Mouse (Mus musculus) CH12.LX (cell line): Measurements from ENCODE around the gene Fau. TPM values are rescaled to one million over a fixed set of nuclear protein-coding genes. Genes with fewer than 3 reads are reported as not detected.

Source experiments
- DNase-seq: peaks from one replicate; pipeline ENCODE4 v3.0.0-alpha.2; 2013; ENCODE audit errors: extremely low read depth
- H3K27ac ChIP-seq: 2 replicates; pipeline ENCODE4 v1.5.1; 2012; ENCODE audit warnings: low read depth, mild to moderate bottlenecking, control low read depth, moderate library complexity; ENCODE audit not compliant: insufficient read depth
- H3K27me3 ChIP-seq: replicated peaks from 2 replicates; pipeline ENCODE3; 2012; ENCODE audit warnings: inconsistent platforms
- H3K36me3 ChIP-seq, 2 experiments: replicated peaks in 1 of 2; 2 replicates each; pipeline versions ENCODE3 to v1.6.1; 2012; ENCODE audit warnings: inconsistent platforms in 1 of 2, low read length in 1 of 2, mild to moderate bottlenecking in 1 of 2, mixed read lengths in 1 of 2, moderate library complexity in 1 of 2; ENCODE audit not compliant: control insufficient read depth in 1 of 2, insufficient read depth in 1 of 2
- H3K4me1 ChIP-seq, 2 experiments: 2 replicates each; pipeline ENCODE4 v1.6.1; 2012; ENCODE audit warnings: inconsistent platforms in 1 of 2, moderate library complexity in 1 of 2; ENCODE audit not compliant: insufficient read depth in 2 of 2, control insufficient read depth in 1 of 2
- H3K4me2 ChIP-seq: 2 replicates; pipeline ENCODE4 v1.6.1; 2012; ENCODE audit warnings: low read depth, mild to moderate bottlenecking, control low read depth; ENCODE audit not compliant: poor library complexity, insufficient read depth, severe bottlenecking
- H3K4me3 ChIP-seq, 3 experiments: fragments of 150-350 bp in 1 of 3; sonication (generic) in 1 of 3; replicated peaks in 1 of 3; 2 replicates each; pipeline versions ENCODE3 to v1.5.1; 2011 to 2012; ENCODE audit warnings: low read depth in 2 of 3, low read length in 2 of 3, mild to moderate bottlenecking in 2 of 3, moderate library complexity in 2 of 3, control low read depth in 1 of 3, improper control_type of control experiment in 1 of 3, inconsistent platforms in 1 of 3, mixed read lengths in 1 of 3; ENCODE audit not compliant: poor library complexity in 1 of 3
- H3K79me2 ChIP-seq: replicated peaks from 2 replicates; pipeline ENCODE4 v1.6.1; 2012; ENCODE audit warnings: mild to moderate bottlenecking, moderate library complexity; ENCODE audit not compliant: control insufficient read depth, poor library complexity, insufficient read depth, severe bottlenecking; ENCODE audit errors: extremely low read depth
- H3K9ac ChIP-seq: 2 replicates; pipeline ENCODE4 v1.6.1; 2012; ENCODE audit warnings: low read depth, mild to moderate bottlenecking, control low read depth, moderate library complexity; ENCODE audit not compliant: insufficient read depth
- H3K9me3 ChIP-seq: replicated peaks from 2 replicates; pipeline ENCODE3; 2012; ENCODE audit warnings: low read length, inconsistent platforms, mixed read lengths
- BHLHE40 ChIP-seq: IDR thresholded peaks from 2 replicates; pipeline ENCODE4 v1.6.1; 2011; ENCODE audit warnings: mild to moderate bottlenecking, low read depth, low read length, improper control_type of control experiment
- CHD1 ChIP-seq: IDR thresholded peaks from 2 replicates; pipeline ENCODE4 v1.6.1; 2012; ENCODE audit warnings: low read depth, low read length, improper control_type of control experiment, inconsistent platforms
- CTCF ChIP-seq, 2 experiments: IDR thresholded peaks in 1 of 2; conservative IDR thresholded peaks in 1 of 2; 2 replicates each; pipeline ENCODE4 v1.5.1; 2011 to 2012; ENCODE audit warnings: low read depth in 2 of 2, low read length in 2 of 2, improper control_type of control experiment in 1 of 2, inconsistent platforms in 1 of 2, mild to moderate bottlenecking in 1 of 2, moderate library complexity in 1 of 2
- E2F4 ChIP-seq: IDR thresholded peaks from 2 replicates; pipeline ENCODE4 v1.6.1; 2011; ENCODE audit warnings: low read depth, low read length, improper control_type of control experiment; ENCODE audit not compliant: insufficient replicate concordance
- EP300 ChIP-seq: IDR thresholded peaks from 2 replicates; pipeline ENCODE4 v1.6.1; 2011; ENCODE audit warnings: low read length, improper control_type of control experiment
- GABPA ChIP-seq: IDR thresholded peaks from 2 replicates; pipeline ENCODE4 v1.6.1; 2012; ENCODE audit warnings: low read depth, low read length, improper control_type of control experiment, inconsistent platforms; ENCODE audit not compliant: insufficient replicate concordance
- HCFC1 ChIP-seq: IDR thresholded peaks from 2 replicates; pipeline ENCODE4 v1.6.1; 2012; ENCODE audit warnings: low read depth, mild to moderate bottlenecking, inconsistent platforms, low read length, improper control_type of control experiment
- IRF4 ChIP-seq: IDR thresholded peaks from 2 replicates; pipeline ENCODE4 v1.6.1; 2014; ENCODE audit warnings: low read depth, mild to moderate bottlenecking, inconsistent platforms, low read length, improper control_type of control experiment
- JUN ChIP-seq: IDR thresholded peaks from 2 replicates; pipeline ENCODE4 v1.6.1; 2011; ENCODE audit warnings: low read depth, mild to moderate bottlenecking, low read length, improper control_type of control experiment, moderate library complexity; ENCODE audit not compliant: insufficient read depth
- KAT2A ChIP-seq: IDR thresholded peaks from 2 replicates; pipeline ENCODE4 v1.6.1; 2012; ENCODE audit warnings: low read length, improper control_type of control experiment, inconsistent platforms; ENCODE audit not compliant: insufficient replicate concordance
- MAFK ChIP-seq: IDR thresholded peaks from 2 replicates; pipeline ENCODE4 v1.6.1; 2011; ENCODE audit warnings: low read length, improper control_type of control experiment; ENCODE audit not compliant: insufficient replicate concordance
- MAX ChIP-seq: IDR thresholded peaks from 2 replicates; pipeline ENCODE4 v1.6.1; 2011; ENCODE audit warnings: low read length, improper control_type of control experiment
- MAZ ChIP-seq: IDR thresholded peaks from 2 replicates; pipeline ENCODE4 v1.6.1; 2012; ENCODE audit warnings: low read depth, mild to moderate bottlenecking, inconsistent platforms, low read length, improper control_type of control experiment, moderate library complexity
- MEF2A ChIP-seq: IDR thresholded peaks from 2 replicates; pipeline ENCODE4 v1.6.1; 2014; ENCODE audit warnings: low read depth, mild to moderate bottlenecking, inconsistent platforms, low read length, improper control_type of control experiment, borderline replicate concordance
- MXI1 ChIP-seq: IDR thresholded peaks from 2 replicates; pipeline ENCODE4 v1.6.1; 2011; ENCODE audit warnings: mild to moderate bottlenecking, low read depth, low read length, improper control_type of control experiment
- NELFE ChIP-seq: IDR thresholded peaks from 2 replicates; pipeline ENCODE4 v1.6.1; 2011; ENCODE audit warnings: low read depth, low read length, improper control_type of control experiment
- NRF1 ChIP-seq: IDR thresholded peaks from 2 replicates; pipeline ENCODE4 v1.6.1; 2014; ENCODE audit warnings: low read depth, mild to moderate bottlenecking, inconsistent platforms, low read length, improper control_type of control experiment, moderate library complexity
- PAX5 ChIP-seq: IDR thresholded peaks from 2 replicates; pipeline ENCODE4 v1.6.1; 2012; ENCODE audit warnings: low read length, inconsistent platforms, mixed read lengths
- POLR2AphosphoS2 ChIP-seq: IDR thresholded peaks from 2 replicates; pipeline ENCODE4 v1.6.1; 2011; ENCODE audit warnings: low read depth, low read length, improper control_type of control experiment
- RAD21 ChIP-seq: IDR thresholded peaks from 2 replicates; pipeline ENCODE4 v1.6.1; 2011; ENCODE audit warnings: low read depth, mild to moderate bottlenecking, low read length, improper control_type of control experiment, moderate library complexity
- RCOR1 ChIP-seq: conservative IDR thresholded peaks from 2 replicates; pipeline ENCODE4 v1.6.1; 2012; ENCODE audit warnings: low read depth, mild to moderate bottlenecking, inconsistent platforms, low read length, improper control_type of control experiment
- SIN3A ChIP-seq: IDR thresholded peaks from 2 replicates; pipeline ENCODE4 v1.6.1; 2012; ENCODE audit warnings: low read length, improper control_type of control experiment, inconsistent platforms
- SMC3 ChIP-seq: IDR thresholded peaks from 2 replicates; pipeline ENCODE4 v1.6.1; 2011; ENCODE audit warnings: low read depth, low read length, improper control_type of control experiment
- TCF12 ChIP-seq: IDR thresholded peaks from 2 replicates; pipeline ENCODE4 v1.6.1; 2014; ENCODE audit warnings: low read depth, mild to moderate bottlenecking, inconsistent platforms, low read length, improper control_type of control experiment
- UBTF ChIP-seq: IDR thresholded peaks from 2 replicates; pipeline ENCODE4 v1.6.1; 2012; ENCODE audit warnings: low read depth, mild to moderate bottlenecking, inconsistent platforms, low read length, improper control_type of control experiment, moderate library complexity
- USF2 ChIP-seq: conservative IDR thresholded peaks from 2 replicates; pipeline ENCODE4 v1.6.1; 2011; ENCODE audit warnings: low read depth, low read length, improper control_type of control experiment
- ZMIZ1 ChIP-seq: IDR thresholded peaks from 2 replicates; pipeline ENCODE4 v1.6.1; 2012; ENCODE audit warnings: low read depth, mild to moderate bottlenecking, inconsistent platforms, low read length, improper control_type of control experiment
- ZNF384 ChIP-seq: IDR thresholded peaks from 2 replicates; pipeline ENCODE4 v1.6.1; 2012; ENCODE audit warnings: low read depth, low read length, improper control_type of control experiment, inconsistent platforms
- dilution Hi-C: fragments of 300-500 bp; cut with MboI; formaldehyde crosslinking; loops from 2 replicates; pipeline ENCODE4 v1.14.3; 2020; ENCODE audit warnings: low sequenced_read_pairs; ENCODE audit not compliant: extremely low pct_unique_long_range_greater_than_20kb, extremely low pct_ligation_motif_present
- in situ Hi-C: fragments of 300-500 bp; cut with MboI; formaldehyde crosslinking; loops from 3 replicates; pipeline ENCODE4 v1.14.3; 2019; ENCODE audit warnings: low sequenced_read_pairs, low pct_ligation_motif_present, low pct_unique_long_range_greater_than_20kb, mixed read lengths
- polyA plus RNA-seq: library from polyadenylated mRNA; unstranded; fragments of >175 nt; gene quantifications from 2 replicates; pipeline ENCODE4 v1.2.1, GENCODE M21; 2012; ENCODE audit warnings: low read depth; ENCODE audit not compliant: insufficient read length
- total RNA-seq, 2 experiments: library from RNA; depleted of rRNA; stranded (reverse); fragments of 300-350 nt in 1 of 2; fragments of >200 nt in 1 of 2; gene quantifications; 2 replicates each; pipeline ENCODE4 v1.2.3; 2012 to 2014

Fau gene
- total and polyA plus RNA-seq, 3 experiments, result 1,239 to 2,522 (median 2,403) TPM

- H3K27ac ChIP-seq, result no peak overlapping the region
- TF ChIP-seq USF2, result no peak
- TF ChIP-seq RAD21, result peak; percentile 32
- TF ChIP-seq MAX, result no peak
- TF ChIP-seq KAT2A, result no peak
- peak; percentile 29 for TF ChIP-seq SMC3
- TF ChIP-seq NRF1, result no peak
- TF ChIP-seq UBTF, result no peak
- TF ChIP-seq MAZ, result no peak
- peak; percentile 13 to 54; a peak in 2 of 4 replicates for TF ChIP-seq CTCF (conservative IDR thresholded peaks at IDR 0.05 in 1 of 2, IDR thresholded peaks at IDR 0.05 in 1 of 2; ENCODE audit: low read depth in 2 of 2, low read length in 2 of 2)
- TF ChIP-seq RCOR1, result no peak
- TF ChIP-seq IRF4, result no peak
- no peak for TF ChIP-seq HCFC1
- TF ChIP-seq, all 38 proteins: peak for 3
- Histone ChIP-seq H3K4me2 (no peak overlapping the region), H3K79me2 (no peaks in the 10 kb centered on the region), H3K27me3 (no peaks in the 10 kb centered on the region), H3K9ac (no peak overlapping the region), H3K9me3 (no peaks in the 10 kb centered on the region), H3K4me1 (peaks cover 12 to 43% of the 10 kb centered on the region in 2 experiments), H3K36me3 (peaks cover under 1 to 19% of the 10 kb centered on the region in 2 experiments), H3K4me3 (no peak overlapping the region)
- in situ Hi-C loops (loop anchor here (5.0 kb wide), 2 partner anchors 54 to 94 kb away; partner anchors contain the start of genes Cdc42ep2 and Pola2), dilution Hi-C loops (no loop called here)
- DNase-seq, result peak; percentile 29
These were observed 41.1 kb upstream of the Fau start for GRCm38 (mm10) chr19:6016532-6016931.

GRCm38 (mm10) chr19:6018142-6019089 lies 39.2 kb upstream of the Fau start:
- Histone ChIP-seq H3K4me2 (peak overlapping the region; percentile 63), H3K4me3 (peak overlapping the region; percentile 52 to 54 (median 53)), H3K9me3 (no peaks in the 10 kb centered on the region), H3K4me1 (peaks cover 17 to 52% of the 10 kb centered on the region in 2 experiments), H3K79me2 (no peaks in the 10 kb centered on the region), H3K36me3 (peaks cover 0 to 3% of the 10 kb centered on the region in 2 experiments), H3K27me3 (no peaks in the 10 kb centered on the region), H3K27ac (peak overlapping the region; percentile 27; the same call in 1 of the 2 replicates), H3K9ac (peak overlapping the region; percentile 32)
- peak; percentile 94 for DNase-seq
- in situ Hi-C loops, result loop anchor here (5.0 kb wide), 2 partner anchors 56 to 96 kb away; partner anchors contain the start of genes Cdc42ep2 and Pola2
- dilution Hi-C loops, result no loop called here
- TF ChIP-seq MAZ (no peak), PAX5 (no peak), ZMIZ1 (peak; percentile 85), GABPA (no peak), MAX (peak; percentile 90), BHLHE40 (peak; percentile 95), E2F4 (no peak), MEF2A (0 out of 2 replicates have a peak, but pooled peaks have one; percentile 9), EP300 (no peak), SIN3A (peak; percentile 79), MXI1 (peak; percentile 93), TCF12 (0 out of 2 replicates have a peak, but pooled peaks have one; percentile 4), NELFE (peak; percentile 92), NRF1 (0 out of 2 replicates have a peak, but pooled peaks have one; percentile 7), POLR2AphosphoS2 (peak; percentile 86), MAFK (peak; percentile 16; the same call in 1 of the 2 replicates), ZNF384 (no peak), IRF4 (0 out of 2 replicates have a peak, but pooled peaks have one; percentile 21), CHD1 (peak; percentile 55; the same call in 1 of the 2 replicates), RAD21 (peak; percentile 84), UBTF (no peak), JUN (no peak), RCOR1 (peak; percentile 57; the same call in 1 of the 2 replicates)
